Mouse (Mus musculus) brain, embryonic 18.5 days (tissue): ENCODE data around the gene Prune1.

Experiments used
- DNase-seq: peaks from one replicate; pipeline ENCODE4 v3.0.0-alpha.2; 2012; ENCODE audit warnings: low read depth, low spot score

The Prune1 gene

DNA sequence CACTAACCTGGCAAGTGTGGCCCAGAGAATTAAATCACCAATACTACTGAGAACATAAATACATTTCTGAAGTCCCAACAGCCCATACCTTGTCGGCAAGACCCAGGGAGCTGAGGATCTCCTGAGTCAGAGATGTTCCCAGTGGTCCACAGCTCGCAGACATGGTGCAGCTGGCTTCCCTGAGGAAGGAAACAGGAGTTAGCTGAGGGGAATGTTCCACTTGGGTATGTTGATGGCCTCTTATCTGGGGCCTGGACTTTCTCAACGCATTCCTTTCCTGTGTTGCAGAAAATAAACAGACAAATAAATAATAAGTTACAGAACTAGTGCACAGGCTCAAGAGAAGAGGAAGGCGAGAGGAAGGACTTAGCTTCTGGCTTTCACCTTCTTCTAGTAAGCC lies 24.4 kb upstream of the Prune1 start:
- DNase-seq, result no peak

DNA sequence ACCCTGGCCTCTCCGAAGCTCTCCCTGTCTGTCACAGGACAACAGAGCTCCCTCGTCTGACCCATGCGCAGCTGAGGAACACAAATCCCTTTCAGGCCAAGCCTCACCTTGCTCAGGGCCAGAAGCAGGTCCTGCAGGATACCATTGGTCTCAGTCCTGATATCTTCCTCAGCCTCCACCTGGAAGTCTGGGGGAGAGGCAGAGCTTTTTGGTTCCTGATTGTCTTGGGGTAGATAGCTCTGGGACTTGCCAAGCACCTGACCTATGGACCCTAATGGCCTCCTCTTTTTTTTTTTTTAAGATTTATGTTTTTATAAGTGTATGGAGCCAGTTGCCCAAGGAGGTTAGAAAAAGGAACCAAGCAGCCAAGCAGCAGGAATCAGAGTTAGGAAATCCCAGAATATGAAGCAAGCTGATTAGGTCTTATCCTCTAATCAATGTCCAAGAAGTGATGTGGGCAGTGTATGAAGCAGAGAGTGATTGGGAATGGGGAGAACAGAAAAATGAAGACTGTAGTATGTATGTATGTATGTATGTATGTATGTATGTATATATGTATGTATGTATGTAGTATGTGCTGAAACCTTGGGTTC lies 19.4 kb upstream of the Prune1 start:
- no peak for DNase-seq

DNA sequence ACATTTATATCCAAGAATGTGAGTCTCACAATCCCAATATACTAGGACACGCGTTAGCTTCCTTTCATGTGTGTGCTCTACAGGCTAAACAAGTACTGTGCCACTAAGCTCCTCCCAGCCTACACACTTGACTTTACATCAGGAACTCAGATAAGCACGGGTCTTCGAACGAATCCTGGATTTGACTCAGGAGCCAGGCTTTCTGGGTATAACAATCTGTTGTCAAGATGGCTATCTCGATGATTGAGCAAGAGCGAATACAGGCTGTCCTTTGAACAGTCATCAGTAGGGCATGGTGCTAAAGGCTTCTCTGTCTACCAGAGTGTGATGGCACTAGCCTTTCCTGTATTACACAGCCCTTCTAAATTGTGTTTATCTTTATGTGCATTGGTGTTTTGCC lies 16.1 kb upstream of the Prune1 start:
- no peak for DNase-seq

DNA sequence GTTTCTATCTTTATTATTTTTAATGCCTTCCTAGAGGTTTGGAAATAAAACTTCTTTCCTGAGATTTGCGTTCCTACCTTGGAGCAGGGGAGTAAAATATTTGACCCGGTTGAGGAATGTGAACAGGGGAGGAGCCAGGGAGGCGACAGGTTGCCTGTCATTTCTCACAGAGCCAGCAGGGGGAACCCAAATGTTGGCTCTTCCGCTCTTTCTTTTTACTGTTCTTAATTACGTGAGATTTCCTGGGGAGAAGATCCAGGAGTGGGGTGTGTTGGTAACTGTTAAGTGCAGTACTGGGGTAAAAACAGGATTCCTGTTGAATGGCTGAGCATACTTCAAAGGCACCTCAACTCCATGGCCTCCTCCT lies 14.2 kb upstream of the Prune1 start:
- DNase-seq, result no peak

DNA sequence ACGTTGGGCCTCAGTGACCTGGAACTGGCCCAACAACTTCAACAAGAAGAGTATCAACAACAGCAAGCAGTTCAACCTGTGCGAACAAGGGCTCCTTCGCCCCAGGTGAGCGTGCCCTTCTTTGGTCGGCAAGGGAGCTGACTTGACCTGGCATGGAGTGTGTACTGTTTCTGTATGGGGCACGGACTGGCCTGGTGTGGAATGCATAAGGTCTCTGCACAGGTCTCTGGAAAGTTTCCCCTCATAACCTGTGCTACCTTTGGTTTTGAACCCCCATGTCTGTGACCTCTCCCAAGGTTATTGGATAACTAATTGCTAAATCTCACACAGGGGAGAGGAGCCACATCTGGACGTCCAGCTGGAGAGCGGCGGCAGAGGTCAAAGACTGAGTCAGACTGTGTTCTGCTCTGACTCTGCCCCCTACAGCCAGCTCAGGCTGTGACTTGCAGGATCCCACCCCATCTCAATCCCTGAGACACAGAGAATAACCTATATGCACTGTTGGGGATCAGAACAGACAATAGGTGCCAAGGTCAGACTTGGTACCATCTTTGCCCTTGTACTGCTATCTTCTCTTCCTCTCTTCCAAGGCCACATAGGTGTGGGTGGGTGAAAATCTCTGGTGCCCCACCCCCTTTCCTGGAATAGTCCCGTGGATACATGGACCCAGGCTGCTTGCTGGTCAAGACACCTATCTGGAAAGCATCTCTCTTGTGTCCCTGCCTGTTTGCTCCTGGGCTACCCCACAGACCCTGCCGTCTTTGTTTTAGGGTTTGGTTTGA lies 13.6 kb upstream of the Prune1 start:
- DNase-seq, result no peak

DNA sequence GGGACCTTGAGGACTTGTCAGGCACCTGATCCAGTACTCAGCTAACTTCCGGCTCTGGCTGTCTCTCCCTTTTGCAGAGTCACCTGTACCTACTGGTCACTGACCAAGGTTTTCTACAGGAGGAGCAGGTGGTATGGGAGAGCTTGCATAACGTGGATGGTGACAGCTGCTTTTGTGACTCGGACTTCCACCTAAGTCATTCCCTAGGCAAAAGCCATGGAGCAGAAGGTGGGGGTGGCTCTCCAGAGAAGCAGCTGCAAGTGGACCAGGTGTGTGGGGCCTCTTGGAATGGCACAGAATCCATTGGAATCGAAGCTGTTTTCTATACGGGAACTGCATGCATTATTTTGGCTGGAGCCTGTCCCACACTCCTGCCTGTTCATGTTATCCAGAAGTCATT lies 12.8 kb upstream of the Prune1 start:
- no peak for DNase-seq

DNA sequence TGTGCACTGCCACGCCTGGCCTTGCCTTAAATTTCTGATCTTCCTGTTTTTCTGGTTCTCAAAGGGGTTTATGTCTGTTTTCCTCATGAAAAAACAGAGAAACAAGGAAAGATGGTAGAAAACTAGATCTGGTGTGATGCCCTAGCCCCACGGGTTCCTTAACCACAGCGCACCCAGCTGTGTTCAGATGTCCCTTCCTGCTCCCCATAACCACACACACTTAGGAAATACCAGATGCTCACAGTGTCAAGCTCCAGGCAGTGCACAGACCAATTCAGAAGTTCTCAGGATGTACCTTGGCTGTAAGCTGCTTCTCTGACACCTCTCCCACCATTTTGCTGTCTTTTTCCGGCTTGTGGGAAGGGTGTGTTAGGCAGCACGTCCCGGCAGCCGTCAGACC lies 12.4 kb upstream of the Prune1 start:
- DNase-seq, result no peak

DNA sequence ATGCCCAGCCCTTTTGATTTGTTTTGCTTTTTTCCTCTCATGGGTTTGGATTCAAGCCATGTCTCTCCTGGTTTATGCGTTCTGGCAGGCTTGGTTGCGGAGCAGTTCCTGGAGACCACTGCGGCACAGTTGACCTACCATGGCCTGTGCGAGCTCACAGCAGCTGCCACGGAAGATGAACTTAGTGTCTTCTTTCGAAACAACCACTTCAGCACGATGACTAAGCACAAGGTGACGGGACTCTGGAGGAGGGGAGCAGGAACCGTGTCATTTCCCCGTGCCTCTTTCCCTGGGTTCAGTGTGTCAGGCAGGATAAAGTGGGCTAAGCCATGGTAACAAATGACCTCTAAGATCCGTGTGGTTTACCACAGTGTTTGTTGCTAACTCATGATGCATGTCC lies 11.7 kb upstream of the Prune1 start:
- no peak for DNase-seq

DNA sequence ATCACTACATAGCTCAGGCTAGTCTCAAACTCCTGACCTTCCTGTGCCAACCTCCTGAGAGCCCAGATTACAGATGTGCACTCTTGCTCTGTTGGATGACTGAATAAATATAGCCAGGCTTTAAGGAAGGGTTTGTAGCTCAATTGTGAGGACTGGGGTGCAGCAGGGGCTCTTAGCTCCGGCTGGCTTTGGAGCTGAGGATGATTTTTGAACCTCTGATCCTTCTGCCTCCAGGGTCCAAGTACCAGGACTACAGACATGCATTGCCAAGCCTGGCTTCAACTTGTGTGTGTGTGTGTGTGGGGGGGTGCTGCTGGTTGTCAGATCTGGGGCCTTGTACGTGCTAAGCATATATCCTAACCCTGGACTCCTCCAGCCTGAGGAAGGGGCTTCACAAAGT lies 11.0 kb upstream of the Prune1 start:
- DNase-seq, result no peak

DNA sequence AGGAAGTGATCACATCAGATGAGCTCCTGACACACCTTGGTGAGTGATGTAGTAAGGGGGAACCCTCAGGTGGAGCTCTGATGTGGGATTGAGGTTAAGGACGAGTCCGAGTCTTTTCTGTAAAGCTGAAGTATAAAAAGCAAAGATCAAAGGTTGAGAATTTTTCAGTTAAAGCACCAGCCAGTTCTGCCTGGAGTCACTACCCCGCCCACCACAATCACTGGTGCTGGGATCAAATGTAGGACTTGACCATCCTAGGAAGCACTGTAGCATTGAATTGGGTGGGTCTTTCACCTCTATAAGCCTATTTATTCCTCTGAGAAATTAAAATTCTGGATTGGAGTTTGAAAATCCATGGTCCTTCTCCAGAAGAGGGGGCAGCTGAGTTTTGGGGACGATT lies 9.2 kb upstream of the Prune1 start:
- DNase-seq, result no peak

DNA sequence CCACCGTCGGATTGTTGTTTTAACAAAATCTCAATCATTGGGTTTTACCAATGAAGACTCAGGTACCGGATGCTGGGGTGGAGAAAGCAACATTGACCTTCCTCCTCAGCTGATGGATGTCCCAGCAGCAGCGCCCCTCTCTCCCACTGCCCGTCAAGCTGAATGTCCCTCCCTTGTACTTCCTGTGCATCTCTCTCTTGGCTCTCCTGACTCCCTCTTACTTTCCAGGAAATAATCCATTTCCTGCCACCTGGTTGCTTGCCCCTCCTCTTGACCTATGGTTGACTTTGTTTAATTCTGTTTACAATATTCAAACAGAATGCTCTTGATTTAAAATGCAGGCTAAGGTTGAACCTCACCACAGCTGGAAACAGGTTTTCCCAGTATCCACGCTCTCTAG lies 8.3 kb upstream of the Prune1 start:
- DNase-seq, result no peak

DNA sequence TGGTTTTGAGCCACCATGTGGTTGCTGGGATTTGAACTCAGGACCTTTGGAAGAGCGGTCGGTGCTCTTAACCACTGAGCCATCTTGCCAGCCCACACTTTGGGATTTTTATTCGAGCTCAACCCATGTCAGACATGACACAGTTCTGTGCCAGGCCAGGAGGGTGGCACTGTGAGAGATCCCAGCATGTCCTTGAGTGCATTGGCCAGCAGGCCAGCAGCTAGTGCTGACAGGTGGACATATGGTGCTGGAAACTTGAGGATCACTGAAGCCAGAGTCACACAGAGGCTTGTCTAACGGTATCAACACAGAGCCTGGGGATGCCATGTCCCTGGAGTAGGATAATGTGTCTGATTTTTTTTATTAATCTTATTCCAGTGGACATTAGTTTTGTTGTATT lies 7.5 kb upstream of the Prune1 start:
- no peak for DNase-seq

DNA sequence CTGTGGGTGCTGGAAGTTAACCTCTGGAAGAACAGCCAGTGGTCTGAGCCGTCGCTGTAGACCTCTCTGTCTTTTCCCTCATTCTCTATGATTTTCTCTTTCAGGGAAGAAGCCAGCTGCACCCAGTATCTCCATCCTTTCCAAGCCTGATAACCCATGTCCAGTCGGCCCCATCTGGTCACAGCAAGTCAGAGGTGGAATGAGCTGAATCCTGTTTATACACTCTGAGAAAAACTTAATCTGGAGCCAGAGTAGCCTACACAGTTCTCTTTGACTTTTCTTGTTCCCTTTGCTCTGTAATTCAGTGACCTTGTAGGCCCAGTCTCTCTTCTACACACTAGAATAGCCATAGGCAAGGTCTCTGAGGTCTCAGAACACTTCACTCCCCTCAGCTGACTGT lies 5.7 kb upstream of the Prune1 start:
- no peak for DNase-seq

DNA sequence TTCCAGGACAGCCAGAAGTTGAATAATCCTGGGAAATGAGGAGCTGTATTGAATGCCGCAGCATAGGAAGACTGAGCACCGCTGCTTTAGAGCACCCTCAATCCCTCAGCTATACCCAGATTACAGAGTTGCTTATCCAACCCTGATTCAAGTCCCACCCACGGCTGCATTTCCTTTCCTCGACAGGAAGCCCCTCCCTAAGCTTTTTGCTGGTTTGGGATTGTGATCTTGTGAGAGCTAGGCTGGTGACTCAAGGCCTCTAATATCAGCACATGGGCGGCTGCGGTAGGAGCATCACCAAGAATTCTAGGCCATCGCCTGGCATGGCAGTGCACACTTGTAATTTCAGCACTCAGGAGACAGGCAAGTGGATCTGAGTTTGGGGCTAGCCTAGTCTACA lies 4.6 kb upstream of the Prune1 start:
- no peak for DNase-seq

DNA sequence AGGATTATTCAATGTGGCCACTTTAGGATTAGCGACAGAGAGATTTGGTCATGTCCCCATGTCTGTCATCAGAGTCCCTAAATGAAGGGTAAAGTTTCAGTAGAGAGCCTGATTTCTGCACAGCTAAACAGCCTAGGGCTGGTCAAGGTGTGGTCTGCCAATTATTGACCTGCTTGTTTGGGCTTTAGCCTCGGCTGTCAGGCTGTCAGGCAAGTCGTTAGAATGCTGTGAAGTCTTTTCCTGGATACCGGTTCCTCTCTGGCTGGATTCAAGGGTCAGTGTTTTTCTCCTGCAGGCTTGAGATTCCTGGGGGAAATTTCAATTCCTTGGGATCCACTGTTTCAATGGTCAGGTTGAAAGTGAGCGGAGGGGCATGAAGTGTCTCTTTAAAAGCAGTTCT lies 4.1 kb upstream of the Prune1 start:
- DNase-seq, result no peak

DNA sequence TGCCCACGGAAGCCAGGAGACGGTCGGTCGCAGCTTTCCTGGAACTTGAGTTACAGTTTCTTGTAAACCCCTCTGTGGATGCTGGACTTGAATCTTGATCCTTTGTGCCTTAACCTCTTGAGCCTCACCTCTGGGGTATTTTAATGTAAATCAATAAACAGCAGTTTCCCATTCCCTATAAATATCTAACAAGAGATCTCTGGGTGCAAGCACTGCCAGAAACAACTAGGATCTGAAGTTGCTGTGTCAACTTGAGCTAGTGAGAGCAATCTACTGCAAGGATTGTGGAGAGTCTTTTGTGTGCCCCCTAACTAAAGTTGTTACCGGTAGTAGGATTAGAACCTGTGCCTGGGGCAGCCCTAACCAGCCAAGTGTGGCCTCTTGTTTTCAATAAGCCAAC lies 3.5 kb upstream of the Prune1 start:
- DNase-seq, result no peak

DNA sequence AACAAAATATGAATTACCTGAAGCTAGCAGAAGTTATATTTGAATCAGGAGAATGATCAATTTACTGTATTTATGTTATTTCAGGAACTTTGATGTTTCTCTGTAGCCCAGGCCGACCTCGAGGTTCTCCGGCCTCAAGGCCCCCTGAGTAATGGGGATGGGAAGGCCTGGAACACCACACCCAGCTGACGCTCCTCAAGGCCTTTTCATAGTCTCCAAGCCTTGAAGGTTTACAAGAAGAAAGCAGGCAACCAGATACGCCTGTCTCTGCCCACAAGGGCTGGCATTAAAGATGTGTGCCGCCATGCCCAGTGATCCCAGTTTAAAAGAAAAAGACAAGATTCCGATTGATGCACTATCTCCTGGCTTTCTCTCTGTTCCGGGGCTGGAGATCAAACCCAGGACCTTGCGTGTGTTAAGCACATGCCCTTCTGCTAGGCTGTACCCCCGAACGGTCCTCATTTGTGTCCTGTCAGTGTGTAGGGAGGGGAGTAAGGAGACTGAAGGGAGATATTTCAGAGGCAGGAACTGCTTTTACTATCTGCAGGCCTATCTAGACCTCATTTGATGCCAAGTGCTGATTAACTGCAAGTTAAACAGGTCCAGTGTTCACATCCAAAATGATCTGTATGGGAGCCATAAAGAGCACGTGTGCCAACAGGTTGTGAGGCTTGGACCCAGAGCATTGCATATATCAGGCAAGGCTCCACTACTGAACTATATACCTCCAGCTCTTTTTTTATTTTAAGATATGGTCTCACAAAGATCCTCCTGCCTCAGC lies 2.8 kb upstream of the Prune1 start:
- DNase-seq, result no peak

DNA sequence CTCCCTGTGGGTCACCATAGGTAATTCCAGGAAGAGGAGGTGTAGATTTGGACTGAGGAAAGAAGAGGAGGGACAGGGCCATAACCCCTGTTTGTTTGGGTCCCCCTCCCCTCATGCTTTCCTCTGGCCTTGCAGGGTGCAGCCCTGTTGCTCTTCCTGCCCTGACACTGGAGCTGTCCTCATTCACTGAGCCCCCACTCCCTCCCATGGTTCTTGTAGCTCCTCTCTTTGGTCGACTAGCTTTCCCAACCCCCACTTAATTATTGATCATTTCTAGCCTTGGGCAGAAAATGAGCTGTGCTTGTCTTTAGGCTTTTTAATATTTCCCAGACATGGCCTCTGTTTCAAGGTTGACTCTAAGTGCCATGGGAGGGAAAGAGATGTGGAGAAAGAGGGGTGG lies 2.2 kb upstream of the Prune1 start:
- no peak for DNase-seq

DNA sequence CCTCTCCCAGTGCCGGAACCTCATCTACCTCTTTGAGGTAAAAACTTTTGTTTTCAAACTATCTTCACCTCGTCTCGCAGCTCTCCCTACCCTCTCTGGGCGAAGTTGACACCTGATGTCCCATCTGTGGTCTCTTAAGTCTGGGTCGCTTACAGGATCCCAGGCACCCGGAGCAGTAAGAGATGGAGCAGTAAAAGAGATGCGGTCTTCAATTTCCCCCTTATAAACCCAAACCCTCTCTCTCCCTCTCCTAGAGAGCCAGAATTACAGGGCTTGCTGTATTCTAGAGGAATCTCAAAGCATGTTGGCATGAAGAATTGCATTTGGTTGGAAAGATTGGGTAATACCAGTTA lies 1.7 kb upstream of the Prune1 start:
- no peak for DNase-seq

DNA sequence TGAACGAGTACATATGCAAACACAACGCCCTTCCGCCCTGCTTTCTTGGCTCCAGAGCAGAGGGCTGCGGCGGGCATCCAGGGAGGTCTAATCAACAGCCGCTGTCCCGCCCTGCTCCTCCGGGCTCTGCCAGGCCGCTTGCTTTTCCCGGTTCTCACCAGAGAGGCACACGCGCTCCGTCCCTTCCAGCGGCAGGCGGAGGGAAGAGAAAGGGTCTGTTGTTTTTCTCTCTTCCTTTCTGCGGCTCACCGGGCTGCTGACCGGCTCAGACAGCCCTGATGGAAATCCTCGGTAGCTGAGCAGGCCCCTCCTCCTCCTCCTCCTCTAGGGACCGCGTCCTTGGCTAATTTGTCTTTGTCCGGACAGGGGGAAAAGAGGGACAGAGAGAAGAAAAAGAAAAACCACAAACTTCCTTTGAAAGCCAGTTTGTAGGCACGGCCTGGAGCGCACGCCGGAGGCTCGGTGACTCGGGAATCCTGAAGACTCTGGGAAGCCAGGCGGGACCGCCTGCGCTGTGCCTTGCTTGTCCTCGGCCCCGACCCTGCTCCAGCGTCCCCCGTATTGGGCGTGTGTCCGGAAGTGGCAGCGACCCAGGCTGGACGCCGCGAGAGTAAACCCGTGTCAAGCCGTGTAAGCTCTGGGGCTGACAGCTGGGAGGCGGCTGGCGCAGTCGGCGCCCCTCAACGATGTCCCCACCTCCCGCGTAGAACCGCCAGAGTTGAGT lies 1.2 kb upstream of the Prune1 start:
- DNase-seq, result no peak

DNA sequence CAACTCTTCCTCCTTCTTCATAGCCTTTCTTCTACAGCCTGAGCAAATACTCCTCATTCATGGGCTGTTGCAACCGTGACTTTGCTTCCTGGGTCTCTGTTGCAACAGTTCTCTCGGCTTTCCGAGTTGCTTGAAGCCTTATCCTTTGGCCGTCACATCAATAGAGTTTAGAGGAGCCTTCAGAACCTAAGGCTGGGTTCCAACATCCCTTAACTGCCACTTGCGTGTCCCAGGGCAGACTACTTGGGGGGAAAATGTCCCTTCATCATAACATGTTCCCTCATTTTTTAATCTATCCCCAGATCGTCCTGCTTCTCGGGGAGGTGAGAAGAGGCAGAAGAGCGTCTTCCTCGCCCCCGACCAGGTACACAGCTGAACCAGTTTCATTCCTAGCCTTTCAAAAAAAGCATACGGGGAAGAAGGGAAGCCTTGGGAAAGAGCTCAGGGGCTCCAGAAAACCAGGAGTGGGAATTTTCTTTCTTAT lies 547 bp upstream of the Prune1 start:
- DNase-seq, result no peak

DNA sequence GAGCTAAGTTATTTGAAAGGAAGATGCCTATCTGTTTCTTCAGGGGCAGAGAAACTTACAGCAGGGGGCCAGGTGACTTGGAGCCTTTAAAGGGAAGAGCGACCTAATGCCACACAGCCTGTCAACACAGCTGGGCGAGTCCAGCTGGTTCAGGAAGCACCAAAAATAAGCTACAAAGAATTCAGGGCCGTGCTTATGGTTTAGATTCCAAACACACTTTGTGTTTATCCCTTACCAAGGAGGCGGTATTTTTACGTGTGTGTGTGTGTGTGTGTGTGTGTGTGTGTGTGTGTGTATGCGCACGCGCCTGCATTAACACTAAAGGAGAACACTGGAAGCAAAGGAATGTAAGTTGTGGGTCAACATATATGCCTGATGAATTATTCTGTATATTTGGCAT lies 1.1 kb downstream of the Prune1 start:
- no peak for DNase-seq
